Mouse (Mus musculus) brown adipose tissue, adult 24 weeks (tissue): ENCODE data around the gene Fah. TPM values are rescaled to one million over a fixed set of nuclear protein-coding genes. Genes with fewer than 3 reads are reported as not detected.

ENCODE experiments used
- H3K27ac ChIP-seq: fragments of 200-500 bp; replicated peaks from 2 replicates; pipeline ENCODE4 v1.5.1; 2012; ENCODE audit warnings: low read depth, mild to moderate bottlenecking, low read length
- H3K4me1 ChIP-seq: fragments of 200-500 bp; 2 replicates; pipeline ENCODE4 v1.6.1; 2012; ENCODE audit warnings: low read length, mixed read lengths; ENCODE audit not compliant: control insufficient read depth, insufficient read depth, insufficient read length
- H3K4me3 ChIP-seq: fragments of 200-500 bp; 2 replicates; pipeline ENCODE4 v1.5.1; 2012; ENCODE audit warnings: low read depth, mild to moderate bottlenecking, low read length, moderate library complexity; ENCODE audit not compliant: insufficient read depth
- polyA plus RNA-seq: library from polyadenylated mRNA; stranded (reverse); fragments of >200 nt; gene quantifications from 2 replicates; pipeline ENCODE4 v1.2.4, GENCODE M21; 2012; ENCODE audit not compliant: missing spikeins, insufficient read depth, insufficient read length

Gene Fah
- polyA plus RNA-seq, result 42.2 and 64.7 TPM in 2 replicates

- Histone ChIP-seq H3K27ac (peak within 1 kb of the TSS; percentile 92), H3K4me1 (peaks cover 5% of the 10 kb centered on the region; the same call in 1 of the 2 replicates), H3K4me3 (peak within 1 kb of the TSS; percentile 71)
Measured at GRCm38 (mm10) chr7:84606293-84606749, at the start of gene Fah. Fah (minus strand) TSS chr7:84606722.

- Histone ChIP-seq H3K4me3 (no peak overlapping the region), H3K27ac (no peak overlapping the region), H3K4me1 (peaks cover 5% of the 10 kb centered on the region)
Measured at GRCm38 (mm10) chr7:84652740-84653139, 46.2 kb upstream of the Fah start.

GRCm38 (mm10) chr7:84651987-84652321, 45.4 kb upstream of the Fah start:
- no peak overlapping the region for H3K27ac ChIP-seq
- no peak overlapping the region for H3K4me3 ChIP-seq
- H3K4me1 ChIP-seq, result peaks cover 5% of the 10 kb centered on the region

GRCm38 (mm10) chr7:84651303-84651986, 44.9 kb upstream of the Fah start:
- Histone ChIP-seq H3K4me3 (no peak overlapping the region), H3K27ac (no peak overlapping the region), H3K4me1 (peaks cover 3% of the 10 kb centered on the region)

GRCm38 (mm10) chr7:84649016-84649415, 42.5 kb upstream of the Fah start:
- Histone ChIP-seq H3K4me1 (peaks cover 3% of the 10 kb centered on the region), H3K27ac (no peak overlapping the region), H3K4me3 (no peak overlapping the region)

GRCm38 (mm10) chr7:84646256-84646655, 39.7 kb upstream of the Fah start:
- Histone ChIP-seq H3K27ac (no peak overlapping the region), H3K4me1 (peaks cover 3% of the 10 kb centered on the region), H3K4me3 (no peak overlapping the region)

GRCm38 (mm10) chr7:84643270-84643998, 36.9 kb upstream of the Fah start:
- no peak overlapping the region for H3K27ac ChIP-seq
- no peak overlapping the region for H3K4me3 ChIP-seq
- no peaks in the 10 kb centered on the region for H3K4me1 ChIP-seq

- Histone ChIP-seq H3K27ac (no peak overlapping the region), H3K4me1 (no peaks in the 10 kb centered on the region), H3K4me3 (no peak overlapping the region)
Measured at GRCm38 (mm10) chr7:84642159-84642928, 35.8 kb upstream of the Fah start.

- H3K4me3 ChIP-seq, result no peak overlapping the region
- no peaks in the 10 kb centered on the region; the same call in none of the 2 replicates for H3K4me1 ChIP-seq
- no peak overlapping the region for H3K27ac ChIP-seq
Measured at GRCm38 (mm10) chr7:84636939-84637338, 30.4 kb upstream of the Fah start.

GRCm38 (mm10) chr7:84631878-84632277, 25.4 kb upstream of the Fah start:
- H3K4me1 ChIP-seq, result no peaks in the 10 kb centered on the region; the same call in none of the 2 replicates
- H3K27ac ChIP-seq, result no peak overlapping the region
- no peak overlapping the region for H3K4me3 ChIP-seq

GRCm38 (mm10) chr7:84623718-84624117, 17.2 kb upstream of the Fah start:
- no peak overlapping the region for H3K4me3 ChIP-seq
- H3K4me1 ChIP-seq, result no peaks in the 10 kb centered on the region
- H3K27ac ChIP-seq, result no peak overlapping the region

GRCm38 (mm10) chr7:84620956-84621355, 14.4 kb upstream of the Fah start:
- H3K4me3 ChIP-seq, result no peak overlapping the region
- no peak overlapping the region for H3K27ac ChIP-seq
- H3K4me1 ChIP-seq, result no peaks in the 10 kb centered on the region

- Histone ChIP-seq H3K4me1 (no peaks in the 10 kb centered on the region), H3K27ac (no peak overlapping the region), H3K4me3 (no peak overlapping the region)
Measured at GRCm38 (mm10) chr7:84618951-84619350, 12.4 kb upstream of the Fah start.

GRCm38 (mm10) chr7:84612445-84612844, 5.9 kb upstream of the Fah start:
- H3K4me3 ChIP-seq, result no peak overlapping the region
- no peaks in the 10 kb centered on the region for H3K4me1 ChIP-seq
- H3K27ac ChIP-seq, result no peak overlapping the region

GRCm38 (mm10) chr7:84611609-84612008, 5.1 kb upstream of the Fah start:
- Histone ChIP-seq H3K4me3 (no peak overlapping the region), H3K27ac (no peak overlapping the region), H3K4me1 (no peaks in the 10 kb centered on the region)
